Mouse (Mus musculus) left cerebral cortex, adult 11 months (tissue): ENCODE measurements around the gene Ubr1.
"Not testable (repeated sequence)": the region's sequence is repeated elsewhere in the genome, so short reads cannot be mapped to it uniquely, and the experiment has no call there.

Experiments used
- DNase-seq: peaks from one replicate; pipeline ENCODE4 v3.0.0; 2022; ENCODE audit warnings: low spot score

Gene Ubr1

DNA sequence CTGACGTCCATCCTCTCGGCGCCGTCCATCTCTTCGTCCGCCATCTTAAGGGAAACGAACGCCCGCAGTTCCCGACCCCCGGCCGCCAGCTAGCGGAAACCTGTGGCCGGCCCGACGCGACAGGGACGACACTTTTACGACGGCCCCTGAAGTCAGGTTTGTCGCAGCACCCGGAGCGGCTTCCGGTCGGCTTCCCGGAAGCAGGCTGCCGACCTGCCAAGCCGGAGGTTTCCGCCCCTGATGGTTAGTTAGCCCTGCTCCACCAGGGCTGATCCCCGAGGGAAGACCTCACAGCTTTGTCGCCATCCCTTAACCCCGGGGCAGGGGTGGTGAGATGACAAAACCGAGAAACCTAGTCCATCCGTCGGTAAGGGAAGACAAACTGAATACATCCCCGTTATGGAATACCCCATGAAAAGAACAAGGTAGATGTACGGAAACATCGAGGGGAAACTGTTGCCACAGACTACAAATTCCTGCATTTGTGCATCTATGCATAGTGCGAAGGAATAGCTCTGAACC is at the start of gene Ubr1:
Gene Ubr1, minus strand, starts transcription at position 157 of the 522 bp plus-strand sequence.
- DNase-seq = peak; percentile 71

DNA sequence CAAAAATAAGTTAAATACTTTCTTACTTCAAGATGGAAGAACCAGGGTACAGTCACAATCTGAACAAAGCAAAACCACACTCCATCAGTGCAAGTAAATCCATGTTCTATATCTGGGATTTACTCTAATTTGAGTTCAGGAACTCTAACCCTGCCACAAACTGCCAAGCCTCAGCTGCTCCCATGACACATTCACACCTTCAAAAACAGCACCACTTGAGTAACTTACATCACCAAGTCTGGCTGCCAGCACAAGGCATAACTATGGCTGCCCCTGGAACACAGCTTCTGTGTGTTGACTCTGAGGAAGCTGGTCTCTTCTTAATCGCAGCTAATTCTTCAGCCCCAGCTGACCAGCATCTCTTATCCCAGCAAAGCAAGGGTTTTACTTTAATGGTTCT is 46.6 kb upstream of the Ubr1 start:
- DNase-seq = no peak

DNA sequence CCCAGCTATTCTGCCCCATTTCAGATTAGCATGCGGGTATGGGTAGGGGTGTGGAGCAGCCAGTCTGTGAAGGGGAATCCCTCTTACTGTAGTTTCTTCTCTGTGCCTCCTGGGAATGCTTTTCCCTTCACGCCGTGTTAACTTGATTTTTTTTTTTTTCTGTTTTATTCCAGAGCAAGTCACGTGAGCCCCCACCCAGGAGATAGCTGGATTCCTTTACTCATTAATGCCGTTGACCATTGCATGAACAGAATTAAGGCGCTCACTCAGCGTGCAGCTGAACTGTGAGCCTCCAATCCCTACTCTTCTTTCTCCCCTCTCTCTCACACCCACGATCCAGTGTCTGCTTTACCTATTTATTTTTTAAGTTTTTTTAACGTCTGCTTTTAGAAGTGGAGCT is 45.7 kb upstream of the Ubr1 start:
- no peak for DNase-seq

DNA sequence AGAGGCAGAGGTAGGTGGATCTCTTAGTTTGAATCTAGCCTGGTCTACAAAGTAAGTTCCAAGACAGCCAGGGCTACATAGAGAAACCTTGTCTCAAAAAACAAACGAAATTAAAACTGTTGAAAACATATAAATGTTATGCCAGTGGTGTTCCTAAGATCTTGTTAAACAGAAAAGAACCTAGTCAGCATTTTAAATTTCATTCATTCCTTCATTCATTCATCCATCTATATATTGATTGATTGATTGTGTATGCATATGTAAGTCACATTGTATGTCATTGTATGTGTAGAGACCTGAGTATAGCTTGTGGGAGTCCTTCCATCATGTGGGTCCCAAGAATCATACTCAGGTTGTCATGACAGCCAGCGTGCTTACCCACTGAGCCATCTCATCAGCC is 45.0 kb upstream of the Ubr1 start:
- DNase-seq = no peak

DNA sequence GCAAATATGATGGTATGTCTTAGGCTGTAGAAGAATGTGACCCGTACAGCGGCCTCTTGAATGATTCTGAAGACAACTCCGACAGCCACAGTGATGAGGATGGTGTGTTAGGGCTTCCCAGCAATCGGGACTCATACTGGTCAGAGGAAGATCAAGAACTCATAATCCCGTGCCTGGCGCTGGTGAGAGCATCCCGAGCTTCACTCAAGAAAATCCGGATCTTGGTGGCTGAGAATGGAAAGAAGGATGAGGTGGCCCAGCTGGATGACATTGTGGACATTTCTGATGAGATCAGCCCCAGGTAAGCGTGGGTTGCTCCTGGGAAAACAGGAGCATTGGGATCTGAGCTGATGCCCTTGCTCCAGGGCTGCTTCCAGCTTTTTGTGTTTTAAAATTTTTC is 42.2 kb upstream of the Ubr1 start:
- no peak for DNase-seq

DNA sequence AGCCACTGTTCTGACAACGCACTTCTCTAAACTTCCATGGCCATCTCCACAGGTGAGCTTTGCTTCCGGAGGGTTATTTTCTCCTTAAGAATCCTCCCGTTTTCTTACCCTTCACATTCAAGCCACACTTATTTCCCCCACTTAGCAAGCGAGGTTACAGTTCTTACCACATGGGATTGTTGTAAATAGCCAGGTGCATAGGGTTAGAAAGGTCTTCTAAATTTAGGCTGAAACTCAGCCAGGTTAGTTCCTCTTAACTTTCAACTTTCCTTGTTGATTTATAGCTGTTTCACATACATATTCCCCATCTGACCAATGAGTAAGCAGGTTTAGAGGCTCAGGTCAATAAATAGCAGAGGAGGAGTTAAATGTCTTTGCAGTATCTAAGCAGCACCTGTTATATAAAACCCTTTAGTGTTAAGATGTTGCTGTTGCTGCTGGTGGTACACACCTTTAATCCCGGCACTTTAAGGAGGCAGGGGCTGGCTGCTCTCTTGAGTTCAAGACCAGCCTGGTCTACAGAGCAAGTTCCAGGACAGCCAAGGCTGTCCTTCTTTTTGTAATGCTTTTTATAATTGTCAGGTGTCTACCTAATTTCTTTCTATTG is 38.7 kb upstream of the Ubr1 start:
- DNase-seq = no peak

DNA sequence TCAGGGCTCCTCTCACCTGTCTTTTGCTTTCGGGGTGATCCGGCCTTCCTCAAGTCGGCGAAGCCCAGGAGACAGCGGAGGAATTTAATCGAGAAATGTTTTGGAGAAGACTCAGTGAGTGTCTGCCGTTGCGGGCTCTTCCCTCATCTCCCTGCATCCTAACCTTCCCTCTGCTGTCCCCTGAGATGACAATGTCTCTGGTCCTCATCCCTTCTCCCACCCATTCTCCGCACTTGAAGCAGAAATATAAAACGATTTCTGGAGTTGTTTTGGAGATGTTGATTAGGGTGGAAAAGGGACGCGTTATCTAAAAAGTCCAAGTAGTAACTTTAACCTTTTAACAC is 38.1 kb upstream of the Ubr1 start:
- DNase-seq = no peak

DNA sequence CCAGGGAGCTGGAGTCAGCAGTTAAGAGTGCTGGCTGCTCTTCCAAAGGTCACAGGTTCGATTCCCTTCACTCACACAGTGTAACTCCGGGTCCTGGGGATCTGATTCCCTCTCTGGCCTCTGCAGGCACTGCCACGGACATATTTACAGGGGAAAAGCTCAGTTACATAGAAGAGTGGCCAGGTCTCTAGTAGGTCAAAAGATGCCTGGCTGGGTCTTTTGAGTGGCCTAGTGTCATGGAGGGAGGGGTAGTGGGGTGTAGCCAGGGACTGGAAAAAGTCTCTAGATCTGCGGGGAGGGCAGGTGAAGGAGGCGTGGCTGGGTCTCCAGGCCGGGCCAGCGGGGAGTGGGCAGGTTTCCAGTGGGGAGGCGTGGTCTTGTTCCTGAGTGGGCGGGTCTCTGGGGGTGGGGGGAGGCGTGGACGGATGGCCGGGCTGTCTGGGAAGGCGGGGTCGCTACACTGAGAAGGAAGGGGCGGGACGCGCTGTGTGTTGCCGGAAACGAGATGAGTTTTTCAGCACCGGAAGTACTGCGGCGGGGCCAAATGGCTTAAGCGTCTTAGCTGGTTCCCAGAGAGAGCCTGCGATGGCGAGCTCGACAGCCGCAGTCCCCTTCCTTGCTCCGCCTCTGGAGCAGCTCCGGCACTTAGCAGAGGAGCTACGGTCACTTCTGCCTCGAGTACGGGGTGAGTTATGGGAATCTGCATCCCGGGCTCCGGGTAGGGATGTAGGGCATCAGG is 37.6 kb upstream of the Ubr1 start, which contains the start of gene Ccndbp1:
Gene Ccndbp1, plus strand, starts transcription at position 479 of the 739 bp plus-strand sequence.
- peak; percentile 66 for DNase-seq

DNA sequence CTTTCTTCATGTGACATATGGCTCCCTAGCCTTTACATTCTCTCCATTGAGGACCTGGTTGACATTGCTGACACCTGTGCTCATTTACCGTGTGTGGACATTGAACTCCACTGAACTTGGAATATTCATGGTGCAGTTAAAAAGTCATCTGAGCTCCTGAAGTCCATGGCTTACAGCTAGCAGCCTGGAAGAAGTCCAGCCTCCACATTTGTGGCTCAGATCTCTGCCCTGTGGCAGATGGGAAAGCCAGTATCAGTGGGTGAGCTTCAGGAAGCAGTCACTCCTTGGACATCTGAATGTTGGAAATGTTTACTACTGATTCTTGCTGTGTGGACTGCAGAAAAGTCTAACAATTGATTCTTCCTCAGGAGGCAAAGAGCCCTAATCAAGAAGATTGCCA is 36.5 kb upstream of the Ubr1 start:
- no peak for DNase-seq

DNA sequence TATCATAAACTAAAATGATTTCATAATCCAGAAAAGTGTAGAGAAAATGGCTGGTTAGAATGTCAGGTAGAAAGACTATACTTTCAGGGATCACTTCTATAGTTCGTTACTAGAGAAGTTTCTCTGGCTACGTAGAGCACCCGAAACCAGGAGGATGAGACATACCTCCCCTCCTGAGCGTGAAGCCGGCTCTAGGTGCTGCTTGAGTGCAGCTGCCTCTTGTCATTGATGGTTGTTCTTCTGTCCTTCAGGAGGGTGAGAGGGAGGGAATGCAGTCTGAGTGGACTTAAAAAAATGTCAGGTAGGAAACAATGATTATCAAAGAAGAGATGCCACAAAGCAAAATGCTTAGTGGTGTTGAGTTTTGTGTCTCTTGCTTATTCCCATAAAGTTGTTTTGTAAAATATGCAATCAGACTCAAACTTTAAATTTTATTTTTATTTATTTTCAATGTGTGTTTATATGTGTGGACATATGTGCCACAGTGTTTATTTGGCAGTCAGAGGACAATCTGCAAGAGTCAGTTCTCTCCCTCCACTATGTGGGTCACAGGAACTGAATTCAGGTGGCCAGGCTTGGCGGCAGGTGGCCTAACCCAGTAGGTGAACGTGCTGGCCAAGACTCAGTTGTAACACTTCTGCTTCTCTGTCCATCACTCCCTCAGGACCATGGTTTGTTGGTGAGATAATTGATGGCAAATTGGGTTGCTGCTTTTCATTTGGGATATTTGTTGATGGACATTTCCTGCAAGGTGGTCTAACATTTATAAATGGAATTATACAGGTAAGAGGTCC is 33.7 kb upstream of the Ubr1 start:
- DNase-seq = no peak

DNA sequence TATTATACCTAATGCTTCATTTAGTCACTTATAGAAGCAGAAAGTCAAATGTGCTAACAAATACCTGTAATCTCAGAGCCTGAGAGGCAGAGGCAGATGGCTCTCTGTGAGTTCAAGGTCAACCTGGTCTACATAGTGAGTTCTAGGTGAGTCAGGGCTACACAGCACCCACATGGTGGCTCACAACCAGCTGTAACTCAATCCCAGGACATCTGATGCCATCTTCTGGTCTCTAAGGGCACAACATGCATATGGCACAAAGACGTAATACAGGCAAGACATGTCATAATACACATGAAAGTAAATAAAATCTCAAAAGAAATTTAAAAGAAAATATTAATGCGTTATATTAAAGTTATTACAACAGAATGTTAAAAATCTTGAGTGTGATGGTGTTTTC is 33.1 kb upstream of the Ubr1 start:
- DNase-seq = no peak

DNA sequence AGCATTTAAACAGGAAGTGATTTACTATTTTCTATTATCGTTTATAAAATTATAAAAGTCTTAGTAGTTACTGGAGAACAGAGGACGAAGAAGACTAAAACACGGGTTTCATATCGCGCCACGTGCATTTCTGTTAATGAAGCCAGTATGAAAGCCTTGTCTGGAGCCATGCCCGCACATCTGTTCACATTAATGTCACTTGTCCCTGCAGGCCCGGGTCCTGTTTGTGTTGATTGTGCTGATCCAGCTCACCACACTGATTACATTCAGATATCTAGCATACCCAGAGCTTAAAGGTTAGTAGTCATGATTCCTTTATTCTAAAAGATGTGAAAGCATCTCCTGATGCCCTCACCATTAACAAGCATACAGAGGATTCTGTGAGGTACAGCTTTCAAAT is 28.3 kb upstream of the Ubr1 start:
- DNase-seq = no peak

DNA sequence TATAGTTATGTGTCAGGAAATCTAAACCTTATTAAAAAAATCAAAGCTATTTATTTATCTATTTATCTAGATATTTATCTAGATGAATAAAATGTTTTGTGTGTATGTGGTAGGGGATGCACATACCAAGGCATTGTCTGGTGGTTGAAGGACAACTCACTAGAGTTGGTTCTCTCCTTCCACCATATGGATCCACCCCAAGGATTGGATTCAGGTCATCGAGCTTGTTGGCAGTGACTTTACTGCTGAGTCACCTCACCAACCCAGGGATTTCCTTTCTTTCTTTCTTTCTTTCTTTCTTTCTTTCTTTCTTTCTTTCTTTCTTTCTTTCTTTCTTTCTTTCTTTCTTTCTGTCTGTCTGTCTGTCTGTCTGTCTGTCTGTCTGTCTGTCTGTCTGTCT is 26.1 kb upstream of the Ubr1 start:
- not testable (repeated sequence) for DNase-seq

DNA sequence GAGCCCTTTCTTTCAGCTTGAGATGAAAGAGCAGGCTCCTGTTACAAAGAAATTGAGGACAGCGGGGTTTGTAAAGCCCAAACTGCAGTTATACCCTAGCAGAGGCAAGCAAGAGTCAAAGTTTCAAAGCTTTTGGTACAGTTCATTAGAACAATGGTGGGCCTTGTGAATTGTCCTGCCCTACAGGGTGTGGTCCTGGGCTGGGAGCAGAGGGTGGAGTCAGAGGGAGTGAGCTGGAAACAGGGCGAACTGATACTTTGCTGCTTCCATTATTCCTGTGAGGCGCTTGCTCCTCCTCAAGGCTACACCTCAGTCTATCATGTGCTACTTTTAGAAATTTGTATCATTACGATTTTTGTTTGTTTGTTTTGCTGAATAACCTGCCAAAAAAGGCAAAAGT is 20.7 kb upstream of the Ubr1 start:
- no peak for DNase-seq

DNA sequence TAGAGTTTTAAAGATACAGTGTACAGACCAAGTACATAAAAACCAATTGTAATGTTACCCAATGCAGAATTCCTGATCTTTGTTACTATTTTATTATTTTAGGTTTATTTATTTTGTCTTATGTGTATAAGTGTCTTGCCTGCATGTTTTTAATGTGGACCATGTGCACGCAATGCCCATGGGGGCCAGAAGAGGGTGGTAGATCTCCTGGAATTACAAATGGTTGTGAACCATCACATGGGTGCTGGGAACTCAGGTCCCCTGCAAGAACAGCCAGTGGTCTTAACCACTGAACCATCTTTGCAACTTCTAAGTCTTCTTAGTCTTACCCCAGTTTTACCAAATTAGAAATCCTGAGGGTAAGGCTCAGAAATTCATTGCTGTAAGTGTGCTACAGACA is 14.7 kb upstream of the Ubr1 start:
- DNase-seq = no peak

DNA sequence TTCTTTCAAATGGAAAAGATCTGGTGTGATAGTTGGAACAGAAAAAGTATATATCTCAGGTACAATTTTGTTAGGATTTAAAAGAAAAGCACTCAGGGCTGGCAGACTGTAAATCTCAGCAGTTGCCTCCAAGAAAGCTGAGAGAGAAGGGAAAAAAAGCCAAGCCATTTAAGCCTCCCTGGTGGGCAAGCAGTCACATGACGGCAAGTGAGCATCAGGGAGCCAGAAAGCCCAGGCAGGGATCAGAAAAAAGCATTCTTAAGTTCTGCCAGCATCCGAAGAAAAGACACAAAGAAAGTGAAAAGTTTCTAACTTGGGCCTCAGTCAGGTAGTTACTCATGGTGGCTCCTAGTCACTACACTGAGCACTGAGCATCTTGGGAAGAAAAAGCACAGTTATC is 13.1 kb upstream of the Ubr1 start:
- no peak for DNase-seq

DNA sequence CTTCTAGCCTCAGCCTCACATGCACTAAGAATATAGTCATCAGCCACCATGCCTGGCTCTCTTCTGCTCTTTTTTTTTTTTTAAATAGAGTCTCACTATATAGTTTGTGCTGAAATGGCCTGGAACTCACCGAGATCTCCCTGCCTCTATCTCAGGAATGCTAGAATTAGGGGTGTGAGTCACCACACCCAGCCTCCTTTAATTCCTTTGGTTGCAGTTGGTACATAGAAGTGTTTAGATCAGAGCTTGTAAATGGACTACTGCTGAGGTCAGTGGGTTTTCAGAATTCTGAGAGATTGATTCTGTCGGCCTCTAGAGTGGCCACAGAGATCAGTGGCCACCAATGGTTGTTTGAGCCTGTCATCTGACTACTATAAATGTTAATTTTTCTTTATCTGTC is 10.3 kb upstream of the Ubr1 start:
- DNase-seq = no peak

DNA sequence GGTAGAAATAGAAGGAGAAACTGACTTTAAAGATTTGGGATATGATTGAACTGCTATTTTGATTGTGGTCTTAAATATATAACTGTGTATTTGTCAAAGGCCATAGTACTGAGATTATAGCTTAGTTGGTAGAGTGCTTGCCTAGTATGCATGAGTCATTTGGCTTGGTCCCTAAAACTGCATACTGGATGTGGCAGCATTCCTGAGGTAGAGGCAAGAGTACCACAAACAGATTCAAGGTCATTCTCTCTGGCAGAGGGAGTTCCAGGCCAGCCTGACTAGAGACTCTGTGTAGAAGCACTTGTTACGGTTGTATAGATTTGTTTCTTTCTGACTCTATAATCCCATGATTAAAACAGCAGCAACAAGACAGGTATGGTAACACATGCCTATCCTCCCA is 9.3 kb upstream of the Ubr1 start:
- DNase-seq = no peak

DNA sequence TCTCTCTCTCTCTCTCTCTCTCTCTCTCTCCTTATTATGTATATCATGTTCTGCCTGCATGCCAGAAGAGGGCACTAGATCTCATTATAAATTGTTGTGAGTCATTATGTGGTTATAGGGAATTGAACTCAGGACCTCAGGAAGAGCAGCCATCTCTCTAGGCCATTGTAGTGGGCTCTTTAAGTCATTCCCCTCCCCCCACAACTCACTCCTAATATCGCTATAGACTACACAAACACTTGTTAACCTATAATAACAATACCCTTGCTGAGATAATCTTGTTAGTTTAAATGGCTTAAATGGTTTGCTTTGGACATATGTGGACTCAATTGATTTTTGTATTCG is 8.2 kb upstream of the Ubr1 start:
- no peak for DNase-seq

DNA sequence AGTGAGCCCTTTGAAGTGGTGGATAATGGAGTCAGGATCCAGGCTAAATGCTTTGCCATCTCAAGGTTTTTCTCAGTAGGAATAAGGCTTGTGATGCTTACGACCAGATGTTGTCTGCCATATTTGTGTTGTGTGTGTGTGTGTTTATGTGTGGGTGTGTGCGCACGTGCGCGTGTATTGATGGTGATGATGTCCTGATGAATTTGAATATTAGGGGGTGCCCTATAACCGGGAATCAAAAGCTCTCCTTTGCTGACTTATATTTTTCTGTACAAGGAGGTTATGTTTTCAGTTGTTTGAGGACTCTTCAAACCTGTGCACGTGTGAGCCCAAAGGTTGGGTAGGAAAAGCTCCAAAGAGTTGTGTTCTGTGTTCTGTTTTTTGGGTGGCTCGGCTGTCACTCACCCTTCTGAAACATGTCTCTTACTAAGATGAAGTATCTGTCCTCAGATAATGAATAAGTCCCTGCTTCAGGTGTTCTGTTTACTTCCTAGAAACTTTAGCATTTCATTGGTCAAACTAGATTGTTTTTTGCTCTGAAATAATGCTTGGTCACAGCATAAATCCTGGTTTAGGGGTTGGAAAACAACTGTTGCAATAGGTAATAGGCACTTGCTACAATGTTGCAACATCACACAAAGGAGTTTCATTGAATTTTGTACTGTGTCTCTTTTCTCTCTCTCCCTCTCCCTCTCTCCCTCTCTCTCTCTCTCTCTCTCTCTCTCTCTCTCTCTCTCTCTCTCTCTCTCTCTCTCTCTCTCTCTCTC is 7.6 kb upstream of the Ubr1 start:
- no peak for DNase-seq

DNA sequence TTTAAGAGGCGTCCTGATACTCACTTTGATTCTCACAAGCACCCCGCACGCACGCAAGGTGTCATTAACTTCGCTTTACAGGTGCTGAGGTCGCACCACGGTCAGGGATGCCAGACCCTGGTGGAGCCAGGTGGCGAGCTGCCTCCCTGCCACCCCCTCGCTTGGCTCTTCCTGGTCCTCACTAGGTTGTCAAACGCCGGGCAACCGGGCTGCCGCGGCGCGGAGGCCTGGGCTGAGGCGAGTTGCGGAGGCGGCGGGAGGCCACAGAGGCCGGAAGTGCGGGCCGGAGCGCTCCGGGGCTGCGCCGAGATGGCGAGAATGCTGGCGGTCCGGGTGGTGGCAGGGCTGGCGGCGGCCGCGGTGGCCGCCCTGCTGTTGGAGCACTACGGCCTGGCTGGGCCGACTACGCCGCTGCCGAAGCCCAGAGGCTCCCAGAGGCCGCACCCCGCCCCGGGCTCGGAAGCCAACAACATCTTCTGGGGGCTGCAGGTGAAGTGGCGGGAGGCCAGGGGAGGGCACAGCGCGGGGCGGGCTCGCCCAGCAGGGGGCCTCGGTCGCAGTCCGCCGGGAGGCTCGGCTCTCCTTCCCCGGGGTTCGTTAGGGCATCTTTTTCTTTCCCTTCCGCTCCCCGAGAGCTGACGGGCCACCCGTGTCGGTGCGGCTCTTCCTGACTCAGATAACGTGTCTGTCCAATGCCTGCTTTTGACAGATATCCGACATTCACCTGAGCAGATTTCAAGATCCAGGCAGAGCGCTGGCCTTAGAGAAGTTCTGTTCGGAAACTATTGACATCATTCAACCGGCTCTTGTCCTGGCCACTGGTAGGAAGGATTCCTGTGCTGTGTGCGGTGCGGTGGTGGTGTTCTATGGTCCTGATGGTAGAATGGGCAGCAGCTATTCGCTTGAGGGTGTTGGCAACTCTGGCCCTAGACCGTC is 6.7 kb upstream of the Ubr1 start, which contains the start of gene Tmem62:
Gene Tmem62, plus strand, starts transcription at position 28 of the 936 bp plus-strand sequence.
- DNase-seq = no peak
